Mouse (Mus musculus) heart, embryonic 12.5 days (tissue): ENCODE measurements around the gene Pcif1. TPM values are rescaled to one million over a fixed set of nuclear protein-coding genes. Genes with fewer than 3 reads are reported as not detected.
"Not testable (repeated sequence)": the region's sequence is repeated elsewhere in the genome, so short reads cannot be mapped to it uniquely, and the experiment has no call there.

Experiments
- ATAC-seq: fragments of 200-750 bp; cut with Nextera tagmentation; 2 replicates; pipeline ENCODE4 v1.8.0; 2017; ENCODE audit warnings: moderate TSS enrichment, moderate library complexity; ENCODE audit not compliant: insufficient number of reproducible peaks, low FRiP score
- H3K27ac ChIP-seq: fragments of 300-500 bp; sonication (generic); 2 replicates; pipeline ENCODE4 v1.5.1; 2016; ENCODE audit warnings: mild to moderate bottlenecking, moderate library complexity; ENCODE audit not compliant: poor library complexity, severe bottlenecking
- H3K27me3 ChIP-seq: fragments of 300-500 bp; sonication (generic); replicated peaks from 2 replicates; pipeline ENCODE4 v1.6.1; 2016; ENCODE audit warnings: mild to moderate bottlenecking, moderate library complexity
- H3K36me3 ChIP-seq: fragments of 300-500 bp; sonication (generic); 2 replicates; pipeline ENCODE4 v1.6.1; 2016; ENCODE audit warnings: mild to moderate bottlenecking, moderate library complexity
- H3K4me1 ChIP-seq: fragments of 300-500 bp; sonication (generic); replicated peaks from 2 replicates; pipeline ENCODE4 v1.6.1; 2016; ENCODE audit warnings: mild to moderate bottlenecking
- H3K4me2 ChIP-seq: fragments of 300-500 bp; sonication (generic); 2 replicates; pipeline ENCODE4 v1.6.1; 2016; ENCODE audit warnings: mild to moderate bottlenecking, moderate library complexity
- H3K4me3 ChIP-seq: fragments of 300-500 bp; sonication (generic); 2 replicates; pipeline ENCODE4 v1.5.1; 2016; ENCODE audit warnings: mild to moderate bottlenecking
- H3K9ac ChIP-seq: fragments of 300-500 bp; sonication (generic); 2 replicates; pipeline ENCODE4 v1.6.1; 2016; ENCODE audit warnings: mild to moderate bottlenecking, moderate library complexity
- H3K9me3 ChIP-seq: fragments of 300-500 bp; sonication (generic); replicated peaks from 2 replicates; pipeline ENCODE4 v1.6.1; 2016; ENCODE audit warnings: mild to moderate bottlenecking, moderate library complexity
- WGBS: fragments of 180-500 bp; shearing (Covaris S2); methylation state at CpG from one replicate; pipeline ENCODE4 v1.1.7; 2016; 5-methylcytosine and 5-hydroxymethylcytosine counted together
- polyA plus RNA-seq: library from polyadenylated mRNA; unstranded; fragments of >200 nt; fragmentation: Nextera tagmentation; extraction: Ambion mirVana; gene quantifications from 2 replicates; pipeline ENCODE4 v1.2.1, GENCODE M21; 2016

The Pcif1 gene
- 52.1 and 53.1 TPM in 2 replicates for polyA plus RNA-seq

DNA sequence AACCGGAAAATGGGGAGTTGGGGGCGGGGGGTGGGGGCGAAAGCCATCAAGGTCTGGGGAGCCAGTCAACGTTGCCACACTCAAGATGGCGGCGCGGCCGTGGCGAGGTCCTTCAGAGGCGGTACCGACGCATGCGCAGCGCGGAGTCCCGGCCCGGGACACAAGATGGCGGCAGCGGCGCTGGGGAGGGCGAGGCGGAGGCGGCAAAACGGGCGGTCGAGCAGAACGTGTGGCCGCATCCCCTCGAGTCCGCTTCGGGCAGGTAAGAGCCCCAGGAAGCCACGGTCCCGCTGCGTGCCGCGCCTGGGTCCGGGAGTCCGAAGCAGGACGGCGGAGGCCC lies at the start of gene Pcif1:
Pcif1 (plus strand) TSS at position 77 of the 340 bp plus-strand sequence.
- Histone ChIP-seq H3K9me3 (no peaks in the 10 kb centered on the region), H3K27me3 (no peaks in the 10 kb centered on the region), H3K36me3 (peaks cover 22% of the 10 kb centered on the region), H3K4me2 (peak within 1 kb of the TSS; percentile 95), H3K27ac (peak within 1 kb of the TSS; percentile 100), H3K4me3 (peak within 1 kb of the TSS; percentile 88), H3K4me1 (peaks cover 30% of the 10 kb centered on the region), H3K9ac (peak within 1 kb of the TSS; percentile 99)
- peak; percentile 91 for ATAC-seq
- under 1% methylated on average over 40 of the region's 40 CpGs for WGBS

DNA sequence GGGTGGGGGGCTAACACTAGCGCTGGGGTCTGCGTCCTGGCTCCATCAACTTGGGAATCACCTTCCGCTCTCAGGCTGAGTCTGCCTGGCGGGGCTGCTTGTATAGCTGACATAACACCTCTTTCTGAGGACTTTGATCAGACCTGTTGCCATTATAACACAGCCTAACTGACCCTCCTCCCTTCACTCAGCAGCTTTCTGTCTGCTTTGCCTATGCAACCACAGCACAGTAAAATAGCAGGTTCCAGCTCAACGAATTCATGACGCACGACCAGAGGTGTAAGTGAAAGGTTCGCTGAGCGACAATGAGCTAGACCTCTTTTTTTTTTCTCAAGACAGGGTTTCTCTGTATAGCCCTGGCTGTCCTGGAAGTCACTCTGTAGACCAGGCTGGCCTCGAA lies 48.1 kb upstream of the Pcif1 start:
- no peaks in the 10 kb centered on the region for H3K27me3 ChIP-seq
- ATAC-seq = no peak
- H3K9ac ChIP-seq = peak overlapping the region; percentile 45; the same call in 1 of the 2 replicates
- peaks cover 31% of the 10 kb centered on the region for H3K4me1 ChIP-seq
- peak overlapping the region; percentile 96 for H3K4me2 ChIP-seq
- no peaks in the 10 kb centered on the region for H3K9me3 ChIP-seq
- H3K36me3 ChIP-seq = peaks cover 42% of the 10 kb centered on the region
- H3K27ac ChIP-seq = no peak overlapping the region
- 86% methylated on average over 10 of the region's 10 CpGs for WGBS
- H3K4me3 ChIP-seq = no peak overlapping the region

DNA sequence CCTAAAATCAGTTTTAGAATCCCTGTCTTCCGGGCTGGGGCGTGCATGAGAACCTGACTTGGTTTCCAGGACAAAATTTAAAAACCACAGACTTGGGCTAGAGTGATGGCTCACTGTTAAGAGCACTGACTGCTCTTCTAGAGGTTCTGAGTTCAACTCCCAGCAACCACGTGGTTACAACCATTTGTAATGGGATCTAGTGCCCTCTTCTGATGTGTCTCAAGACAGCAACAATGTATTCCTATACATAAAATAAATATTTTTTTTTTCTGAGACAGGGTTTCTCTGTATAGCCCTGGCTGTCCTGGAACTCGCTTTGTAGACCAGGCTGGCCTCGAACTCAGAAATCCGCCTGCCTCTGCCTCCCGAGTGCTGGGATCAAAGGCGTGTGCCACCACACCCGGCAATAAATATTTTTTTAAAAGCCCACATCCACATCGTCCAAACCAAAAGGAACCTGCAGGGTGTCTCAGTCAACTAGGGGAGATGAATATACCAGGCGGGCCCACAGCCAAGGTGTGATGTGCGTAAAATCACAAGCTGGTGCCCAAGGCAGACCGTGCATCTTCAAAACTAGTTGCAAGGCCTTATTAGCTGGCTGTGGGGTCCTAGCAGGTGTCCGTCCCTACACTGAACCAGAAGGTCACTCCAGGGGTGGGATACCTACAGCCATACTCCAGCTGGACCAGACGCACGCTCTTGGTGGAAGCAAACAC lies 46.9 kb upstream of the Pcif1 start:
- Histone ChIP-seq H3K4me2 (peak overlapping the region; percentile 96), H3K4me1 (peaks cover 31% of the 10 kb centered on the region), H3K36me3 (peaks cover 41% of the 10 kb centered on the region), H3K4me3 (peak overlapping the region; percentile 74), H3K9me3 (no peaks in the 10 kb centered on the region), H3K27ac (peak overlapping the region; percentile 99), H3K27me3 (no peaks in the 10 kb centered on the region), H3K9ac (peak overlapping the region; percentile 88)
- WGBS = 59% methylated on average over 16 of the region's 16 CpGs
- no peak; the same call in 1 of the 2 replicates for ATAC-seq

DNA sequence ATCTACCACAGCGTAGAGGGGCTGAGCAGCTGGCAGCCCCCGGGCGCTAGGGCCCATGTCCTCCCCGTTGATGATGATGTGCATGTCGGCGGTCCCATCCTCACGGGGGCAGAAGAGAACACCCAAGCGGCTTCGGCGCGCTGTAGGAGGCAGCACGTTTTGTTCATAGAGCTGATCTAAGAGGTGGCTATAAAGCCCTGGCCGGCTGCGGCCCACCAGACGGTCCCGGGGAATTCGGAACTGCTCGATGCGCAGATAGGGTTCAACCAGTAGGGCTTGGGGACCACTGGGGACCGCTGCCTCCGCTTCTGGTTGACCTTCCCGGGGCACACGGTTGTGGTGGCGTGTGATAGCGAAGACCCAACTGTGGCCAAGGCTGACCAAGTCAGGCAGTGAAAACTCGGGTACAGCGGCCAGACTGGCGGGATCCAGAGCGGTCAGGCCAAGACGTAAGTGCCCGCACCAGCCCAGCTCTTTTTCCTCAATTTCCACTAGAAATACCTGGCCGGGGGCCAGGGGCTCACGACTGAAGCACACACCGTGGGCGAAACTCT lies 46.3 kb upstream of the Pcif1 start, which contains the start of gene Ctsa:
Ctsa (plus strand) TSS at position 126 of the 554 bp plus-strand sequence.
- H3K4me2 ChIP-seq = peak within 1 kb of the TSS; percentile 96
- peak within 1 kb of the TSS; percentile 88 for H3K9ac ChIP-seq
- peak within 1 kb of the TSS; percentile 74 for H3K4me3 ChIP-seq
- H3K27me3 ChIP-seq = no peaks in the 10 kb centered on the region
- WGBS = under 1% methylated on average over 35 of the region's 35 CpGs
- peaks cover 41% of the 10 kb centered on the region for H3K36me3 ChIP-seq
- peak within 1 kb of the TSS; percentile 99 for H3K27ac ChIP-seq
- peaks cover 31% of the 10 kb centered on the region for H3K4me1 ChIP-seq
- H3K9me3 ChIP-seq = no peaks in the 10 kb centered on the region
- ATAC-seq = peak; percentile 78

DNA sequence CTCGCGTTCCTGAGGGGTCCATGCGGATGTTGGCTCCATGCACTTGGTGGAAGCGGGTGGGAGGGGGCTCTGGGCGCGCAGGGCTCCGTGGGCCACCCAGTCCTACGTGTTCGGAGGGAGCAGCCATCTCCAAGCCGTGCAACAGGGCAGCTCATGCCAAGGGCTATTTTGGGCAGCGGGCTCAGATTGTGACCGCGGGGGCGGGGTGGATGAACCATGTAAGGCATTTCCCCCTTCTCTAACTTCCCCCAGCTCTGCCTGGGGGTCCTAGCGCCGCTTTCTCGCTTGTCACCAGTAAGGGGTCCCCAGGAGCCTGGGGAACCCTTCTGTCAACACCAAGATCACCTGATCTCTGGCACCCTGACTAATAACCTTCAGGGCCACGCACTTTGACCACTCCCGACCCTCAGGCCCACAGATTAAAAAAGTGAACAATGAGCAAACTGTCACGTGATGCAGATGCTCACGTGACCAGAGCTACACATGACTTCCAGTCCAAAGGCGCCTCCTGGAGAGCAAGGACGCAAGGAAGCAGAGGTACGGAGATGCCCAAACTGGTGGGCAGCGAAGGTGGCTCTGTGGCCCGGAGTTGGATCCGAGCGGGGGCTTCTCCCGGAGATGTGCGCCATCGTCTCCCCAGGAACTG lies 45.7 kb upstream of the Pcif1 start, which contains the start of gene Neurl2:
Neurl2 (minus strand) TSS at position 143 of the 646 bp plus-strand sequence.
- H3K36me3 ChIP-seq = peaks cover 42% of the 10 kb centered on the region
- under 1% methylated on average over 31 of the region's 31 CpGs for WGBS

DNA sequence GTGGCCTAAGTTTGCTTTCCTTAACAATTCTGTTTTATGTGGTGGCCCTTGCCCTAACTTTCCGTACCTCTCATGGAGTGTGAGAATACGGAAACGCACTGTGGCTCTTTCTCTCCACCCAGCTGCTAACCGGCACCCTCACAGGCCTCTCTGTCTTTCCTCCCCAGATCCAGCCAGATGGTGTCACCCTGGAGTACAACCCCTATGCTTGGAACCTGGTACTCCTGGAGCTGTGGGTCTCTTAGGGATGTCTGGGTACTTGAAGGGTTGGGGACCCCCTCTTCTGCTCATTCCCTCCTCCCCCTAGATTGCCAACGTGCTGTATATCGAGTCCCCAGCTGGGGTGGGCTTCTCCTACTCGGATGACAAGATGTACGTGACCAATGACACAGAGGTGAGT lies 44.6 kb upstream of the Pcif1 start:
- H3K27ac ChIP-seq = peak overlapping the region; percentile 99; the same call in 1 of the 2 replicates
- ATAC-seq = no peak
- peaks cover 42% of the 10 kb centered on the region for H3K36me3 ChIP-seq
- no peaks in the 10 kb centered on the region for H3K9me3 ChIP-seq
- peaks cover 31% of the 10 kb centered on the region for H3K4me1 ChIP-seq
- 41% methylated on average over 8 of the region's 8 CpGs for WGBS
- peak overlapping the region; percentile 88 for H3K9ac ChIP-seq
- peak overlapping the region; percentile 96 for H3K4me2 ChIP-seq
- H3K27me3 ChIP-seq = no peaks in the 10 kb centered on the region
- peak overlapping the region; percentile 74 for H3K4me3 ChIP-seq

More for the DNA sequence above, 45.7 kb upstream of the Pcif1 start, which contains the start of gene Neurl2:
- H3K4me2 ChIP-seq = peak within 1 kb of the TSS; percentile 96
- no peaks in the 10 kb centered on the region for H3K9me3 ChIP-seq
- H3K4me3 ChIP-seq = peak within 1 kb of the TSS; percentile 74
- H3K9ac ChIP-seq = peak within 1 kb of the TSS; percentile 88
- ATAC-seq = peak; percentile 80
- no peaks in the 10 kb centered on the region for H3K27me3 ChIP-seq
- H3K4me1 ChIP-seq = peaks cover 31% of the 10 kb centered on the region
- peak within 1 kb of the TSS; percentile 99 for H3K27ac ChIP-seq

DNA sequence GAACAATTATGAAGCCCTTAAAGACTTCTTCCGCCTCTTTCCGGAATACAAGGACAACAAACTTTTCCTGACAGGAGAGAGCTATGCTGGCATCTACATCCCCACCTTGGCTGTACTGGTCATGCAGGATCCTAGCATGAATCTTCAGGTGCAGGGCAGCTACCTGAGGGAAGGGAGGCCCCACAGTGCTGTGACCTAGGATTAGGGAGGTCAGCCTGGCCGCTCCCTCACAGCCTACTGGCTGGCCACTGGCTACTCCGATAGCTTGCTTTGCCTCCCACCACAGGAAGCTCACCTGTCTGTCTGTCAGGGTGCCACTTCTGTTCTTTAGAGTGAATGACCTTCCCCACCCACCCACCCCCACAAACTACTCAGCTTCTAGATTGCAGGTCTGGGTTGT lies 43.9 kb upstream of the Pcif1 start:
- no peaks in the 10 kb centered on the region for H3K9me3 ChIP-seq
- 87% methylated on average over 4 of the region's 4 CpGs for WGBS
- H3K9ac ChIP-seq = no peak overlapping the region
- H3K4me3 ChIP-seq = peak overlapping the region; percentile 74; the same call in 1 of the 2 replicates
- H3K27me3 ChIP-seq = no peaks in the 10 kb centered on the region
- H3K27ac ChIP-seq = no peak overlapping the region
- H3K4me1 ChIP-seq = peaks cover 31% of the 10 kb centered on the region
- H3K4me2 ChIP-seq = peak overlapping the region; percentile 96
- peaks cover 49% of the 10 kb centered on the region for H3K36me3 ChIP-seq
- no peak for ATAC-seq

DNA sequence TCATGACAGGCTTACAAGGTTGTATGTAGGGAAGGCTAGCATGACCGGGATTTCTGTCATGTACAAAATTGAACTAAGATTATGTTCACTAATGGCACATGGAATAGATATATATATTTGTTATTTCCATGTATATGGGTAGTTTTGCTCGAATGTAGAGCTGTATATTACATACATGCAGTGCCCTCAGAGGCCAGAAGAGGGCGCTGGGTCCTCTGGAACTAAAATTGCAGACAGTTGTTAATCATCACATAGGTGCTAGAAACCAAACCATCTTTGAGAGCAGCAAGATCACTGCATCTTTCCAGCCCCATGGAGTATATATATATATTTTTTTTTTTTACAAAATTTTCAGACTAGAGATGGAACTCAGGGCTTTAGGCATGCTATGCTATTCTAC lies 33.3 kb upstream of the Pcif1 start:
- no peak for ATAC-seq

DNA sequence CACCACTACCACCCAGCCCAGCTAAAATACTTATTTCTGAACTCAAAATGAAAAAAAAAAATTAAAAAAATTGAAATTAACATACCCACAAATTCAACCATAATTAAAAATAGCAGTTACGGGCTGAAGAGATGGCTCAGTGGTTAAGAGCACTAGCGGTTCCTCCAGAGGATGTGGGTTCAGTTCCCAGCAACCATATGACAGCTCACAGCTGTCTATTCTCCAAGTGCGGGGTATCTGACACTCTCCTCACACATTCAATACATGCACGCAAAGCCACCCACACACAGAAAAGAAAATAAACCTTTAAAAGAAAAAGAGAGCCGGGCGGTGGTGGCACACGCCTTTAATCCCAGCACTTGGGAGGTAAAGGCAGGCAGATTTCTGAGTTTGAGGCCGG lies 29.0 kb upstream of the Pcif1 start:
- Histone ChIP-seq H3K36me3 (no peaks in the 10 kb centered on the region), H3K9ac (no peak overlapping the region), H3K27ac (no peak overlapping the region), H3K4me3 (no peak overlapping the region), H3K4me2 (no peak overlapping the region), H3K4me1 (no peaks in the 10 kb centered on the region), H3K9me3 (no peaks in the 10 kb centered on the region), H3K27me3 (peaks cover 27% of the 10 kb centered on the region)
- ATAC-seq = no peak
- WGBS = 83% methylated on average over 8 of the region's 8 CpGs

More for the DNA sequence above, 33.3 kb upstream of the Pcif1 start:
- Histone ChIP-seq H3K4me2 (no peak overlapping the region), H3K27ac (no peak overlapping the region), H3K9me3 (no peaks in the 10 kb centered on the region), H3K9ac (no peak overlapping the region), H3K4me1 (no peaks in the 10 kb centered on the region), H3K4me3 (no peak overlapping the region), H3K27me3 (0 out of 2 replicates have a peak, but pooled peaks cover 3% of the 10 kb centered on the region), H3K36me3 (0 out of 2 replicates have a peak, but pooled peaks cover 3% of the 10 kb centered on the region)
- WGBS = 47% methylated on average over 3 of the region's 3 CpGs

DNA sequence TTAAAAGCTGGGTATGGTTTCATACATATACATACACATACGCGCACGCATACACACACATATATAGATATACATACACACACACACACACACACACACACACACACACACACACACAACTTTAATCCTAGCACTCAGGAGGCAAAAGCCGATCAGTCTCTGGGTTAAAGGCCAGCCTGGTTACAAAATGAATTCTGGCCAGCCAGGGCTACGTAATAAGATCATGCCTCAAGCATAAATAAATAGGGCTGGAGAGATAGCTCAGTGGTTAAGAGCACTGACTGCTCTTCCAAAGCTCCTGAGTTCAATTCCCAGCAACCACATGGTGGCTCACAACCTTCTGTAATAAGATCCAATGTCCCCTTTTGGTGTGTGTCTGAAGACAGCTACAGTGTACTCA lies 23.5 kb upstream of the Pcif1 start:
- H3K27ac ChIP-seq, H3K4me3 ChIP-seq, H3K36me3 ChIP-seq, H3K9me3 ChIP-seq, H3K9ac ChIP-seq, ATAC-seq, H3K4me2 ChIP-seq: not testable (repeated sequence)
- 80% methylated on average over 5 of the region's 5 CpGs for WGBS
- Histone ChIP-seq H3K4me1 (peaks cover 26% of the 10 kb centered on the region), H3K27me3 (peaks cover 71% of the 10 kb centered on the region)
